Mouse (Mus musculus) hindbrain, embryonic 14.5 days (tissue): ENCODE data around the gene Tmem151a. TPM values are rescaled to one million over a fixed set of nuclear protein-coding genes. Genes with fewer than 3 reads are reported as not detected.

Experiments used
- ATAC-seq: fragments of 200-750 bp; cut with Nextera tagmentation; 2 replicates; pipeline ENCODE4 v1.8.0; 2017; ENCODE audit warnings: moderate number of reproducible peaks, mild to moderate bottlenecking, moderate TSS enrichment, moderate library complexity; ENCODE audit not compliant: low FRiP score
- DNase-seq: peaks from one replicate; pipeline ENCODE4 v3.0.0-alpha.2; 2015; ENCODE audit warnings: low spot score
- H3K27ac ChIP-seq: fragments of 300-500 bp; sonication (generic); 2 replicates; pipeline ENCODE4 v1.5.1; 2014; ENCODE audit warnings: mild to moderate bottlenecking, moderate library complexity
- H3K27me3 ChIP-seq: fragments of 300-500 bp; sonication (generic); 2 replicates; pipeline ENCODE4 v1.6.1; 2014; ENCODE audit warnings: mild to moderate bottlenecking, low read length, mixed read lengths; ENCODE audit not compliant: control insufficient read depth, insufficient read depth
- H3K36me3 ChIP-seq: fragments of 300-500 bp; sonication (generic); replicated peaks from 2 replicates; pipeline ENCODE4 v1.6.1; 2014; ENCODE audit not compliant: control insufficient read depth, insufficient read depth
- H3K4me1 ChIP-seq: fragments of 300-500 bp; sonication (generic); replicated peaks from 2 replicates; pipeline ENCODE4 v1.6.1; 2014; ENCODE audit warnings: antibody characterized with exemption, low read length, mixed read lengths; ENCODE audit not compliant: control insufficient read depth, insufficient read depth
- H3K4me2 ChIP-seq: fragments of 300-500 bp; sonication (generic); replicated peaks from 2 replicates; pipeline ENCODE4 v1.6.1; 2014; ENCODE audit warnings: mild to moderate bottlenecking, moderate library complexity
- H3K4me3 ChIP-seq: fragments of 300-500 bp; sonication (generic); replicated peaks from 2 replicates; pipeline ENCODE4 v1.5.1; 2014; ENCODE audit warnings: mild to moderate bottlenecking, low read length
- H3K9ac ChIP-seq: fragments of 300-500 bp; sonication (generic); 2 replicates; pipeline ENCODE4 v1.6.1; 2014
- H3K9me3 ChIP-seq: fragments of 300-500 bp; sonication (generic); 2 replicates; pipeline ENCODE4 v1.6.1; 2016; ENCODE audit warnings: low read length; ENCODE audit not compliant: control insufficient read depth
- WGBS: fragments of 180-500 bp; shearing (Covaris S2); extraction: QIAGEN DNeasy Blood & Tissue Kit; methylation state at CpG from one replicate; pipeline ENCODE4 v1.1.7; 2014; 5-methylcytosine and 5-hydroxymethylcytosine counted together
- polyA plus RNA-seq: library from polyadenylated mRNA; unstranded; fragments of >200 nt; fragmentation: Nextera tagmentation; extraction: Ambion mirVana; gene quantifications from 2 replicates; pipeline ENCODE4 v1.2.1, GENCODE M21; 2014

Gene Tmem151a
- polyA plus RNA-seq, 1 experiment from 2014 or later = 20.7 TPM

DNA sequence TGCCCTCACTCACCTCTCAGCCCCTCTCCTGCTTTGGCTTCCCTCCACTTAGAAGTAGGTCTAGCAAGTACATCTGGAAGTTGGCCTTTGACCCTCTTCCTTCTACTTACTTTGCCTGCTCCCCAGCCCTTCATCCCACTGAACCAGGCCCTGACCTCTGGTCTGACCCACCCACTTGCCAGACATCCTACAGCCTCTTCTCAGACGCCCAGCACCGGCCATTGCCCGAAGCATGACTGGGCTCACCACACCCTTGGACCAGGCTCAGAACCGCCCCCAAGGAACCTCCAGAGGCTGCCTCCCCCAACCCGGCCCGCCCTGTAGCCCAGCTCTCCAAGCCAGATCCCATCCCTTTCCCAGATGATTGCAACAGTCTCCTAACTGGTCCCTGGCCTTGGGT lies 22.9 kb downstream of the Tmem151a start:
- H3K4me2 ChIP-seq = no peak overlapping the region
- no peaks in the 10 kb centered on the region for H3K9me3 ChIP-seq
- peaks cover 15% of the 10 kb centered on the region; the same call in 1 of the 2 replicates for H3K4me1 ChIP-seq
- no peak overlapping the region for H3K9ac ChIP-seq
- WGBS = 89% methylated on average over 6 of the region's 6 CpGs
- ATAC-seq = no peak
- peaks cover 7% of the 10 kb centered on the region for H3K27me3 ChIP-seq
- H3K36me3 ChIP-seq = no peaks in the 10 kb centered on the region
- DNase-seq = no peak
- H3K27ac ChIP-seq = no peak overlapping the region
- no peak overlapping the region for H3K4me3 ChIP-seq

GRCm38 (mm10) chr19:5062041-5062440 lies 23.3 kb downstream of the Tmem151a start:
- peaks cover 3% of the 10 kb centered on the region for H3K27me3 ChIP-seq
- H3K4me3 ChIP-seq = no peak overlapping the region
- H3K27ac ChIP-seq = no peak overlapping the region
- no peak overlapping the region for H3K9ac ChIP-seq
- H3K4me1 ChIP-seq = peaks cover 13% of the 10 kb centered on the region; the same call in 1 of the 2 replicates
- WGBS = 89% methylated on average over 5 of the region's 5 CpGs
- no peak for ATAC-seq
- H3K9me3 ChIP-seq = no peaks in the 10 kb centered on the region
- DNase-seq = no peak
- H3K4me2 ChIP-seq = no peak overlapping the region
- H3K36me3 ChIP-seq = no peaks in the 10 kb centered on the region

- WGBS = 32% methylated on average over 5 of the region's 5 CpGs
- Histone ChIP-seq H3K9me3 (no peaks in the 10 kb centered on the region), H3K4me1 (0 out of 2 replicates have a peak, but pooled peaks cover 10% of the 10 kb centered on the region), H3K27me3 (no peaks in the 10 kb centered on the region; the same call in 1 of the 2 replicates), H3K4me2 (no peak overlapping the region), H3K27ac (no peak overlapping the region), H3K9ac (no peak overlapping the region), H3K36me3 (no peaks in the 10 kb centered on the region), H3K4me3 (no peak overlapping the region)
- ATAC-seq (no peak), DNase-seq (no peak)
Measured at GRCm38 (mm10) chr19:5060365-5061330, 24.7 kb downstream of the Tmem151a start.

DNA sequence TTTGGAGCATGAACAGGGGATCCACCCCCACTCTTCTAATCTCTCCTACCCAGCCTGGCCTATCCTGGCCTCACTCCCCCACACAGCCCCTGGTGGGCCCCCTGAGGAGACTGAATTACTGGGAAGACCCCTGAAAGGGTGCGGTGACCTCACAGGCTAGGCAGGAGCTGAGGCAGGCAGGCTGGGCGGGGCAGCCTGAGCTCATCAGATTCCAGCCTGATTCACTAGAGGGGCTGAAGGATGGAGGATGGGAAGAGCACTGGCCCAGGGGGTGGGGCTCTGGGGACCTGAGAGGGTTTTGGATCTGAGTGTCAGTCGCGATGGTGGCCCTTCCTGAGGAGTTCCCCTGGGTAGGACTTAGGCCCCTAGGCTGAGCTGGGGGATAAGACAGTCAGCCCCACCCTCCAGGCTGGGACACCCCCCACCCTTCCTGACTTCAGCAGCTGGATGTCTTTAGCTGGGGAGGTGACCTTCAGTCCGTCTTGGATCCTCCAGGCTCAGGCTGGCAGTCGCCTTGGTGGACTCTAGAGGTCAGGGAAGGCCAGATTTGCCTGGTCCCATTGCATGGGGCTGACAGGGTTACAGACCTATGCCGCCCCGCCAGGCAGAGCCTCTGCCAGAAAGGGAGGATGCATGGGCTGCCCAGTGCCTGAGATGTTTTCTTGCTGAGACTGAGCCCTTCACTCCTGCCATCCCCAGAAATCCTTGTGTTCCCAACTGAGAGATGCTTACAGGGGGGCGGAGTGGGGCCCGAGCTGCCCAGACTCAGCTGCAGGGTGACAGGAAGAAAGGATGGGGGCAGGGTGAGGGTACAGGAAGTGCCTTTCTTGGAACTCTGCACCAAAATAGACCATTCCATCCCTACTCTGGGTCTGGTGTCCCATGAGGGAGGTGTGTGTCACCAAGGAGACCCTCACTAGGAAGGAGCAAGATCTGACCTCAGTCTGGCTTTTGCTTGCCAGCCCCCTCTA lies 26.2 kb downstream of the Tmem151a start:
- WGBS = 14% methylated on average over 10 of the region's 10 CpGs
- ATAC-seq (no peak), DNase-seq (no peak)
- Histone ChIP-seq H3K9ac (no peak overlapping the region; the same call in 1 of the 2 replicates), H3K27me3 (no peaks in the 10 kb centered on the region; the same call in 1 of the 2 replicates), H3K4me2 (no peak overlapping the region), H3K4me3 (no peak overlapping the region), H3K4me1 (0 out of 2 replicates have a peak, but pooled peaks cover 10% of the 10 kb centered on the region), H3K27ac (no peak overlapping the region), H3K36me3 (no peaks in the 10 kb centered on the region), H3K9me3 (no peaks in the 10 kb centered on the region)

DNA sequence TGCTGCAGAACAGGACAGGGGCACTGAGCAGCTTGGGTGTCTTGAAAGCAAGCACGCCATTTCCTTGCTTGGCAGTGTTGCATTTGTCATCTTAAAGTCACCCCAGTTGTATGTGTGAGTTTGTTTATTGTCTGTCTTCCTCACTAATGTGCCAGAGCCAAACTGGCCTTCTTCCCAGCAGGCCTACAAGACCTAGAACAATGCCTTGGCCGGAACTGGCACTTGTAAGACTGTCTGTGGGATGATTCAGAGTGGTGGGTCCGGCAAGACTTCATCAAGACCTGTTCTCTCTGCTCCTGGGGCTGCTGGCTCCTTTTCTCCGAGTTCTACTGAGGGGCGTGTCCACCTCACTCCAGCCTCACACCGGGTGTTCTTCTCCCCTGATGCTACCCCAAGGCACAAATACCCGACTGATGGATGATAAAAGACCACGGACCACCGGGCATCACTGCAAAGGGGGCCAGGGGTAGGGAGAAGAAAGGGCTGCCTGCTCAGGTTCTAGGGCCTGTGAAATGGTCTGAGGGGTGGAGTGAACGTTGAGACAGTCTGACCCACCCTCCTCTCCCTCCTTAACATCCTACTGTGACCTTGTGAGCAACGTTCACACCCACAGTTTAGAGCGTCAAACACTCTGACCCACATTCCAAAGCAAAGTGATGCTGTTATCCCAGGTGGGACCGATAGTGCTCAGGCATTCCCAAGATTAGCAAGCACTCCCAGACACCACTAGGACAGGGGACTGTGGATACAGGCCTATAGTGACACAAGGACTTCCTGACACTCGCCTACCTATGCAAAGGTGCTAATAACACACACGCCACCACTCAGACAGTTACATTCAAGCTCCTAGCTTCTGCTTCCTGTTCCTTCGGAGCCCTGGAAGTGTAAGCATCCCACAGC lies 27.2 kb downstream of the Tmem151a start:
- 30% methylated on average over 16 of the region's 16 CpGs for WGBS
- ATAC-seq = no peak
- DNase-seq = no peak
- H3K27ac ChIP-seq = no peak overlapping the region
- H3K4me3 ChIP-seq = no peak overlapping the region
- H3K36me3 ChIP-seq = no peaks in the 10 kb centered on the region
- no peak overlapping the region for H3K9ac ChIP-seq
- H3K9me3 ChIP-seq = no peaks in the 10 kb centered on the region
- no peak overlapping the region for H3K4me2 ChIP-seq
- H3K4me1 ChIP-seq = 0 out of 2 replicates have a peak, but pooled peaks cover 10% of the 10 kb centered on the region
- H3K27me3 ChIP-seq = peaks cover 9% of the 10 kb centered on the region

- Histone ChIP-seq H3K4me2 (no peak overlapping the region), H3K9ac (no peak overlapping the region), H3K9me3 (no peaks in the 10 kb centered on the region), H3K27me3 (peaks cover 28% of the 10 kb centered on the region), H3K4me1 (0 out of 2 replicates have a peak, but pooled peaks cover 10% of the 10 kb centered on the region), H3K27ac (no peak overlapping the region), H3K36me3 (no peaks in the 10 kb centered on the region), H3K4me3 (no peak overlapping the region)
- ATAC-seq = peak; percentile 22; the same call in 1 of the 2 replicates
- WGBS = 17% methylated on average over 6 of the region's 6 CpGs
- DNase-seq = peak; percentile 75
Measured at GRCm38 (mm10) chr19:5056251-5056650, 29.1 kb downstream of the Tmem151a start.

GRCm38 (mm10) chr19:5053909-5054308 lies 31.4 kb downstream of the Tmem151a start:
- peaks cover 7% of the 10 kb centered on the region for H3K36me3 ChIP-seq
- WGBS = 17% methylated on average over 9 of the region's 9 CpGs
- DNase-seq = peak; percentile 33
- no peak overlapping the region for H3K9ac ChIP-seq
- 0 out of 2 replicates have a peak, but pooled peaks cover 8% of the 10 kb centered on the region for H3K4me1 ChIP-seq
- H3K4me3 ChIP-seq = no peak overlapping the region
- H3K27ac ChIP-seq = no peak overlapping the region
- H3K4me2 ChIP-seq = no peak overlapping the region
- no peaks in the 10 kb centered on the region for H3K9me3 ChIP-seq
- H3K27me3 ChIP-seq = peaks cover 46% of the 10 kb centered on the region
- no peak for ATAC-seq

GRCm38 (mm10) chr19:5052853-5053252 lies 32.5 kb downstream of the Tmem151a start:
- H3K4me2 ChIP-seq = no peak overlapping the region
- no peak overlapping the region for H3K9ac ChIP-seq
- WGBS = 60% methylated on average over 17 of the region's 17 CpGs
- no peak for ATAC-seq
- H3K36me3 ChIP-seq = peaks cover 16% of the 10 kb centered on the region
- no peak for DNase-seq
- no peaks in the 10 kb centered on the region for H3K9me3 ChIP-seq
- H3K27me3 ChIP-seq = peaks cover 46% of the 10 kb centered on the region
- no peak overlapping the region for H3K4me3 ChIP-seq
- H3K27ac ChIP-seq = no peak overlapping the region
- H3K4me1 ChIP-seq = 0 out of 2 replicates have a peak, but pooled peaks cover 8% of the 10 kb centered on the region
